Mouse (Mus musculus): Measurements from ENCODE around the gene March6.

The March6 gene

DNA sequence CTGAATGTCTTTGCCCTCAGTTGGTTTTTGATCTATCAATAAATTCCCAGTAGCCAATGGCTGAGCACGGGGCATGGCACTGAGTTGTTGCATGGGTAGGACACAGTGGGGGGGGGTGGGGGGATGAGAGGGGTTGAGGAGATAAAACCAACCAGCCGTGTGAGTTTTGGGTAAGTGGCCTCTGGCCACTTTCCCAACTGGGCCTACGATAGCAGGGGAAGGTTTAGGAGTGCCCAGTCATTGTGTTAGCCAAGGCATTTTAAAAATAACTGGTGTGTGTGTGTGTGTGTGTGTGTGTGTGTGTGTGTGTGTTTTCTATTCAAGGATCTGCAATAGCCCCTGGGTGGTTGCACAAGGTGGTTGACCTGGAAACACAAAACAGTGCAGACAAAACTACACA, 12.4 kb upstream of the March6 start:
- intact Hi-C loops (cut with DNase I), result no loop called here

DNA sequence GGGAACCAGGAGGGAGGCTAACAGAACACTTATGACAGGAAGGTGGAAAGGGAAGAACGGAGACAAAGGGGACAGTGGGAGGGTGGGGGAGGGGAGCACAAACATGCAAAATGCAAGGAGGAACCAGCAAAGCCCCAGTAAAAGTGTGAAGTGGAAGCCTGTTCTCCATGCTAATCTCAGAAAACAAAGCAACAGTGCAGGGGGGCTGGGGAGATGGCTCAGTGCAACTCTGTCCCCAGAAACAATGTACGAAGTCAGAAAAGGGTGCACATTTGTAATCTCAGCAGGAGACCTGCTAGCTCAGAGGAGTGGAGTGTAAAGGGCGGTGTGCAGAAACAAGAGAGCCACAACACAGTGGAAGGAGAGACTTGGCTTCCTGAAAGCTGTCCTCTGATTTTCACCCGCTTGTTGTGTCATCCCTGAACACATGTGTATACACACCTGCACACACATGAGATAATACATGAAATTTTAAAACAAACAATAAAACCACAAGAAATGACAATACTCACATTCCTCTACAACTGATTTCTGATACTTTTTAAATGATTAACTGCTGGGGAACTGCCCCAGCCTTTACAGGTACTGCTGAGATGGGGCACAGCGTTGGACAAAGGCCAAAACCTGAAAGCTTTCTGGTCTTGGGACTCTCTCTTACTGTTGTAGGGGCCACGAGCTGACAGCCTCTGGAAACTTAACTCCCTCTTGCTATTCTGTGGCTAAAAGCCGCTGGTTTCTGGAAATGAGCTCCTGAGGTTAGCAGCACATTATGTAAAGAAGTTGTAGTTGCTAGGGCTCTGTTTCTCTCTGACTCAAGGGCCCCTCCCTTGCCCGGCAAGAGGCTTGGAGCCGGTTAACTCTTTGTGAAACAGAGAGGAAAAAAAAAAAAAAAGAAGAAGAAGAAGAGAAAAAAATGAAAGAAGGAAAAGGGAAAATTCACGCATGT, 11.4 kb upstream of the March6 start:
- intact Hi-C loops (cut with DNase I), result no loop called here

DNA sequence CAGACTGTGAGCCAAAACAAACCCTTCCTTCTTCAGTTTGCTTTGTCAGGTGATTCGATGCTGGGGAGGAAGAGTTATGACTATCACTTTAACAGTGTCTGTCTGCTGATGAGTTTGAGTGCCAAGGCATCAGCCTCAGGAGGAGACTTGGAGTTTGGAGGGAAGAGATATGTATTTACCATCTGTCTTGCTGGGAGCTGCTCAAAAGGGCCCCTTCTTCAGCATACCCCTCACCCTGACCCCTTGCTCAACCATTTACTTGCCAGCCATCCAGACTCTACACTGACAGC, 9.6 kb upstream of the March6 start:
- intact Hi-C loops (cut with DNase I), result no loop called here

DNA sequence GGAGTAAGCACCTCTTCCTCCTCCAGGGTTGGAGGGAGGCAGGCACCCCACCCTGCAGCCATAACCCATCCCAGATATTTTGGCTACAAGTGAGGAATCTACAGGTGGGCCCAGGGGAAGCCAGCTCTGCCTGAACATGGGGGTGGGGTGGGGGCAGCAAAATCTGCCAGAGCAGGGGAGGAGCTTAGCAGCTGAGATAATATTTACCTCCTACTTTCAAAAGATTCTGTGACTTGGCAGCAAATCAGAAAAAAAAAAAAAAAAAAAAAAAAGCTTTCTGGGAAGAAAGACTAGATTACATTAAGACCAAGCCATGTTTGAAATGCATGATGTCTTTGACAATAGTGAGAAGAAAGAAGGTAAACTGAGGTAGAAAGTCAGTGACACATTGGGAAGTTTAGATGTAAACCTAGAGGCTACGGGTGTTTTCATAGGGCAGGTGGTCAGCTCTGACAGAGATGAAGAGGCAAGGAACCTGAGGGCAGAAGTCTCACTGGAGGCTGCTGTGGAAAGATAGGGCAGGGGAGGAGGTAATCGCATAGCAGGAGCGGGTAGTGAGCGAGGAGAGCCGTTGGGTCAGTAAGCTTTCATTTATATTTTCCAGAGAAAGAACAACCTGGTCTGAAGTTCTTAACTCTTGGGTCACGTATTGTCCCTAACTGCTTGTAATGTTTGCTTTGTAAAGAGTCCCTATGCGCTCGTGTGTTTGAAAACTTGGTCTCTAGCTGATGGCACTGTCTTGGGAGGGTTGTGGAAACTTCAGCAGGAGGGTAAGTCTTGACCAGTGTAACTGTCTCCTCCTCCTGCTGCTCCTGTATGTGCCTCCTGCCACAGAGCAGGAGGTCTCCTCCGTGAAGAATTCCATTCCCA, 9.0 kb upstream of the March6 start:
- intact Hi-C loops (cut with DNase I), result no loop called here

DNA sequence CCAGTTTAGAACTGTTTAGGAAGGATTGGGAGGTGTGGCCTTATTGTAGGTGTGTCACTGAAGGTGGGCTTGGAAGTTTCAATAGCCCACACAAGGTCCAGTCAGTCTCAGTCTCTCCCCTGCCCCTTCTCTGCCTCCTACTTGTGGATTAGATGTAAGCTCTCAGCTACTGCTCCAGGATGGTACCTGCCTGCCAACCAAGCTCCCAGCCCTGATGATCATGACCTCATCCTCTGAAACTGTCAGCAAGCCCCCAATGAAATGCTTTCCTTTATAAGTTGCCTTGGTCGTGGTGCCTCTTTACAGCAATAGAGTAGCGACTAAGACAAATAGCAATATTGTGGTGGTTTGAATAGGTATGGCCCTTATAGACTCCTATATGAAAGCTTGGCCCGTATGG, 7.5 kb upstream of the March6 start:
- intact Hi-C loops (cut with DNase I), result no loop called here

DNA sequence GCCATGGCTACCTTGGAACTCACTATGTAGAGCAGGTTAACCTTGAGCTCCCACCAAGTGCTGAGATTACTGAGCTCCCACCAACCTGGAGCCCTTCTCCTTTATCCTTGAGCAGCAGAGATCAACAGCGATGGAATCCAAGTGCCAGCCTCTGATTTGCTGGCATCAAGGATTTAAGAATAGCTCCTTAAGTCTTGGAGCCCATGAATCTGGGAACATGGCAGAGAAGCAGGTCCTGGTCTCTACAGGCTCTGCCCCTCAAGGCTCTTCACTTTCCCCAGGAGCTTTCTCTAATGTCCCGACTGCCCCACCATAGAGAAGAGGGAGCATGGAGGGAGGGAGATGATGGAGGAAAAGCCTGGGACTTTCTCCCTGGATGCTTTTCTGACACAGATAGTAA, 6.9 kb upstream of the March6 start:
- intact Hi-C loops (cut with DNase I), result no loop called here

DNA sequence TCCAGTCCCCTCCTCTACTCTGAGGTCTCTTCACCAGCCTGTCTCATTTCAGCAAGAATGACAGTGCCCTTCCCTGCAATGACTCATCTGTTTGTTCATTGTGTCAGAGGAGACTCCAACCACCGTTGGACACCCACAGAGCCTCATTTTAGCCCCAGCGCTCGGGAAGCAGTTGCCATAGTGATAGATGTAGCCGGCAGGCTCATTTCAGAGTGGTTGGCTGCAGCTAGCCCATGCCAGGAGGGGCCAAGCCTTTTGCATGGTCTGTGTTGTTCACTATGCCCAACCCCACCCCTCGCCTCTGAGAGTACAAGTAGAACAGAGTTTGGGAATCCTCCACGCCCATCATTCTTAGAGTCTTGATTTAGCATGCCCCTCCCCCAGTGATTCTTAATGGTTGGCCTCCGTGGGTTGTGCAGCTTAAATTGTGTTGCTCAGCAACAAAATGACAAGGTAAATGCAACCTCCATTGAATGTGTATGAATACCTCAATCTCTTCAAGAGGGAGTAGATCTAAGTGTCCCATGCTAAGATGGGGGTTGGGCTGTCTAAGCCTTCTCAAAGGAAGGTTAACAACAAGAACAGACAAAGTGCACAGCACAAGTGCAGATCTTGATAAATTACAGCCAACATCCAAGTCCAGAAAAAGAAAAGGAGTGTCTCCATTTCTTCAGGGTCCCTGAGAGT, 5.3 kb upstream of the March6 start:
- intact Hi-C loops (cut with DNase I), result no loop called here

DNA sequence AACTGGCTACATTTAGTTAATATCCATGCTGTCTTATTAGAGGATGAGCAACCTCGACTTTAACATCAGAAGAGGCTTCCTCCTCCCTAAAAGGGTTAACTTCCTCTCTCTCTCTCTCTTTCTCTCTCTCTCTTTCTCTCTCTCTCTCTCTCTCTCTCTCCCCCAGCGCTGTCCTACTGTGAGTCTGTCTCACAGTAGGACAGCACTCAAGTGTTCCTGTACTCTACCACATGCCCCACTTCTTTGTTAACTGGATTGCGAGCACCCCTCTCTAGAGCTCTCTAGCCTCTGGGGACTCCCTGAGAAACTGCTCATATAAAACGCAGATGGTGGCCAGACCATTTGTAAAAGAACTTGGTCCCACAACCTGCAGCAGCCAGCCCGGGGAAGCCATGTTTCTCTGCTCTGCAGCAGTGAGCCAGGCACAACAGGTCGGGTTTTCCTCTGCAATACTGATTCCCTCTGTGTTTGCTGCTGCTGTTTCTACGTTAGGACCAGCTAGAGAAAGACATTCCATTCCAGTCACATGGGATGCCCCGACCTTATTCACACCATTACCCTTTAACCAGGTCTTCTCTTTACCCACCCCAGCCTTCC, 4.5 kb upstream of the March6 start:
- intact Hi-C loops (cut with DNase I), result no loop called here

DNA sequence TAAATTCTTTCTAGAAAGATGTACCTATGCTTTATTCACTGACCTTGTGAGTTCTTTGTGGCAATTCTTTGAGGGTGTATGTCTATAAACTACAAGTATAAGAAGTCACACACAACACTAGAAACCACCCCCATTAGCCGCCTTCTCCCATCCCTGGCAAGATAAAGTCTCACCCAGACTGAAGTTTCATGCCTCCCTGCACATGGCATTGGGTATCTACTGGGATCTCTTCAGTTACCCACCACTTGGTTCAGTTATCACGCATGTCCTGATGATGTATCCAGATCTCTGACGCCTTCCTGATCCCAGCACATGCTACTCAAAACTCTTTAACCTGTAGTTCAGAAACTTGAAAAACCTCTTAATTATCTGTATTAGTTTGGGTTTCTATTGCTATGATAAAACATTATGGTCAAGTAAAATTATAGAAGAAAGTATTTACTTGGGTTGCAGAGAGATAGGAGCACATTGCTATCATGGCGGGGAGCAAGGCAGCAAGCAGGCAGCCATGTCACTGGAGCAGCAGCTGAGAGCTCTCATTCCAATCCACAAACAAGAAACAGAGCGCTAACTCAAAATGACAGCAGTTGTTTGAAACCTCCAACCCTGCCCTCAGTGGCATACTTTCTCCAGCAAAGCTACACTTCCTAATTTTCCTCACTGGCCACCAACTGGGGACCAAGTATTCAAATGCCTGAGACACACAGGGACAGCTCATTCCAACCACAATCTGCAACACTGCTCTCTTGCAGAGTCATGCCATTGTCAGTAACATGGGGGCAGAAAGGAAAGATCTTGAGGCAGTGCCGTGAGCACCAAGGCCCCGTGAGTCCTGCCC, 3.8 kb upstream of the March6 start:
- intact Hi-C loops (cut with DNase I), result loop anchor here (5.0 kb wide), 1 partner anchor 53 kb away; no protein-coding TSS in a partner anchor

DNA sequence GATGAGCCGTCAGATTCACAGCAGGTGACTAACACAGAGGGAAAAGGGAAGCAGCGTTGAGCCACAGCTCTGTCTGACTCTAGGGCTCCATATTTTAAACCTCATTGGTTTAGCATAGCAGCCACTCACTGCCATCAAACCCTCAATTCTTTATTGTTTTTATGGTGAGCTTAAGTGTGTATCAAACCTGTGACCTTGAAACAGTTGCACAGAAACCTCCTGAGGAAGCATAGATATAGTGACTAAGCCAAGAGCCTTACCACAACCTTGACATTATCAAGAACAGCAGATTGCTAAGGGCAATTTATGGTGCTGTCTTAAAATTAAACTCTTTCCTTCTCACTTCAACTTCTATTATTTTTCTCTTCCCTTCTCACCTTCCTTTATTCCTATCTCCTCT, 2.7 kb upstream of the March6 start:
- intact Hi-C loops (cut with DNase I), result loop anchor here (5.0 kb wide), 1 partner anchor 54 kb away; no protein-coding TSS in a partner anchor

DNA sequence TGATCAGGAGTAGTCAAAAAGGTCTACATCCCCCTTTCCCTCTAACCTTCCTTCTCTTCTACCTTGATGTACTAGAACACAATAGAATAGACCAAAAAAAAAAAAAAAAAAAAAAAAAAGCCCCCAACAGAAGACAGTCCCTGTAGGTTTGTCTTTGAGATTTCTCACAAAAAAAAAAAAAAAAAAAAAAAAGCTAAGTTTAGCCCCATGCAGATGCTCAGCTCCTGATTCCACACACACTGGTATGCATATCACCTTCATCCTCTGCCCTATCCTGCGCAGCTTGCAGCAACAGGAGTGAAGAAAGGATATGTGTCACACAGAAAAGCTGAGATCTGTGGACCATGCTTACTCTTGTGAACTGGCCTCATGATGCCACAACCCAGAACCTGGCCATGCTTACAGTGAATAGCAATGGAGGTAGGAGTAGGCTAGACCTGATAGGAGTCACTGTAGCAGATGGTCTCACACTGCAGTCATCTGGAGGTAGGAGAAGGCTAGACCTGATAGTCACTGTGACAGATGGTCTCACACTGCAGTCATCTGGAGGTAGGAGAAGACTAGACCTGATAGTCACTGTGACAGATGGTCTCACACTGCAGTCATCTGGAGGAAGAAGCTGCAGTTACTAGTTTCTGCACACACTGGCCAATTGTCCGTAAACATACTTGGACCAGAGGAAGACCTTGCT, 1.6 kb upstream of the March6 start:
- intact Hi-C loops (cut with DNase I), result loop anchor here (5.0 kb wide), 1 partner anchor 55 kb away; no protein-coding TSS in a partner anchor

DNA sequence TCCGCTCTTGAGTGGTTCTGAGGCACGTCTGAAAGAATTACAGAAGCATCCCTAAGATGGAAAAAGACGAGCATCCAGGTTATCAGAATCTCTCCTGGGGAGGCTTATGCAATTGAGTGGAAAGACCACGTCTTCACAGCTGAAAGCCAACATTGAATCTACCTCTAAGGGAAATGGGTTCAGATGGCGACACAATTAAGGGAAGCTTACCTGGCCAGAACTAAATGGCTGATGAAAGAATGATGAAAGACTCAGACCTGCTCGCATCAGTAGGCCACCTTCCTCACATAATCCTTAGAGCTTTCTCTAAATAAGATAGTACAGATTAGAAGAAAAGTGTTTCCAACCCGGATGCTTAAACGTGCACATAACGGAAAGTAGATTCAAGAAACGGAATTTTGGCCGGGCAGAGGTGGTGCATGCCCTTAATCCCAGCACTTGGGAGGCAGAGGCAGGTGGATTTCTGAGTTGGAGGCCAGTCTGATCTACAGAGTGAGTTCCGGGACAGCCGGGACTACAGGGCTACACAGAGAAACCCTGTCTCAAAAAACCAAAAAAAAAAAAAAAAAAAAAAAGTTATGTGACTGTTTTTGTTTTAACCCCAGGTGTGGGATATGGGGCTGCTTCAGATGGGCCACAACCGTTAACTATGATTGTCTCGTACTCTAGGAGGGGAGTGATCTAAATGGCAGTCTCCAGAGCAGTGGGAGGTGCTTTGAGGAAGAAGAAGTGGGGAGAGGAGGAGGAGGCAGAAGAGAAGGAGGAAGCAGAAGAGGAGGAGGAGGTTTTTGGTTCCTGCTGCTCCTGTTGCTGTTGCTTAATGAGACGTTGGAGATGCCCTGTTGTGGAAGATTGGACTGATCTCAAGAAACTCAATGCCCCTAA, 835 bp upstream of the March6 start:
- intact Hi-C loops (cut with DNase I), result loop anchor here (2.0 to 5.0 kb wide), 2 partner anchors 37 to 56 kb away; no protein-coding TSS in a partner anchor

DNA sequence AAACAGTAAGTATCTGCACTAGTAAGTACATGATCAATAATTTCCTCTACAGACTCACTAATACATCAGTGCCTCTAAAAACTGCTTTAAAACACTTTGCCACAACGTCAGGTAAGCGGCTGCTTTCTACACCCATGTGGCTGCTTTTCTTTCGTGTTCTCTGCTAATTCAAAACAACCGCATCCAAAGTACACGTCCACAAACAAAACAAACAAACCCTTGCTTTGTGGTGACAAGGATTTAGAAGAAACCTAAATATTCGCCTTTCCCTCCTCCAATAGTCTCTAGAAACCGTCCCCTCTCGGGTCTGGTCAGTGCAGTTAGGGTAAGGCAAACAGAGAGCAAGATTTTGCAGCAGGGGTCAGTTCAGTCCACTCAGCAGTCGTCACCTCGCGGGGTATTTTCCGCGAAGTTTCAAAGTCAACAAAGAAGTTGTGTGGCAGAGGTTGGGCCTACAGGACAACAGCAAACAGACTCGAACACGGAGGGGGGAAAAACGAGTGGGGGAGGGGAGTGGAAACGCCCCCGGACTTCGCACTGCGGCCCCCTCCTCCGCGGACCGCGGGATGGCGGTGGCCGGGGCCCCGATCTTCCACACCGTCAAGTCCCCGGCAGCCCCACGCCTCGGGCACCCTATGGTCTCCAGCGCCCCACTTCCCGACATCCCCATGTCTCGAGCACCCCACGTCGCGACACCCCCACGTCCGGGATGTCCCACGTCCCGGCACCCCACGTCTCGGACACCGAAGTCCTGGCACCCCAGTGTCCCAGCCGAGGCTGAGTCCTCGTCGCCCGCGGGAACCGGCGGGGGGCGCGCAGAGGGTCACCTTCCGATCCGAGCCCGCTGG, 818 bp downstream of the March6 start:
- intact Hi-C loops (cut with DNase I), result loop anchor here (2.0 to 5.0 kb wide), 2 partner anchors 39 to 57 kb away; no protein-coding TSS in a partner anchor

DNA sequence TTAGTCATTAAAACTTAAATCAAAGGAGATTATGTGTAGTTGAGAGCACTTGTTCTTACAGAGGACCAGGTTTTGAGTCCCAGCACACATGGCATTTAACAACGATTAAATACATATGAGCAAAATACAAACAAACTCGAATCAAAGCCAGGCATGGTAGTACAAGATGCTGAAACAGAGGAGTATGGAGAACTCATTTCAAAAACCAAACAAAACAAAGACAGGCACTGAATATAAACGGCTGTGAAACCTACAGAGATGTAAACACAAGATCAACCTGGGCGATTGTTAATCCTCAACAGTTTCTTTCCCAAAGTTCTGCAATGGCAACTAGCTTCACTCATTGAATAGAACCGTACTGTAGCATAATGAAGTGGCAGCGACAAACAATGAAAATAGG, 1.8 kb downstream of the March6 start:
- intact Hi-C loops (cut with DNase I), result no loop called here

DNA sequence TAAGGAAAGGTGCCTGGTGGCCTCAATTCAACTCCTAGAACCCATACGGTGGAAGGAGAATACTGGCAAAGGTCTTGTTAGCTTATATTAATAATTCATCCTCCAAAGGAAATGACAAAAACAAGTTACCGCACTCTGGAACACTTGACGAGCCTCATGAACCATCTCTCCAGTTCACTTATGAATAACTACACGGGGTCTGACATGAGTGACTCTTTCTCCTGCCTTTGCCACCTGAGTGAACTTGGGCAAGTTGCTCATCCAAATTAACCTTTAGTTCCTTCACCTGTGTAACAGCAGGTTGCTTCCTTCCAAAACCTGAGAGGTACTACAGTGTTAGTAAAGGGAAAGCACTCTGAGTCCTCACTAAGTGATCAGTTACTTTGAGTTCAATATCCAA, 2.4 kb downstream of the March6 start:
- intact Hi-C loops (cut with DNase I), result no loop called here

DNA sequence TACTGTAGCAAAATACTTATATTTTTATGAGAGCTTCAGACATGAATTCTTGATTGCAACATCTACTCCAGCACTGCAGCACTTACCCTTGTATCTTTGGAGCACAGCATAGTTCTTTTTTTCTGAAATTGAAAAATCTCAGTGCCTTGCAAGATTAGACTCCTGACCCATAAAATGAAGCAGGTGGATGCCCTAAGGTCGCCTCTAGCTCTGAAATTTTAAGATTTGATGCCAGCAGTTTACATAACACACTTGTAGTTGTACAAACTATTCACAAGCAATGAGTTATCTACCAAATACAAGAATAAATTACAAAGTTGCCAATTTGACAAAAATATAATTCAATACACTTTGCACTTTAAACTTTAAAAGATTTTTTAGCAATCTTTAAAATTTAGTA, 4.4 kb downstream of the March6 start:
- intact Hi-C loops (cut with DNase I), result no loop called here

DNA sequence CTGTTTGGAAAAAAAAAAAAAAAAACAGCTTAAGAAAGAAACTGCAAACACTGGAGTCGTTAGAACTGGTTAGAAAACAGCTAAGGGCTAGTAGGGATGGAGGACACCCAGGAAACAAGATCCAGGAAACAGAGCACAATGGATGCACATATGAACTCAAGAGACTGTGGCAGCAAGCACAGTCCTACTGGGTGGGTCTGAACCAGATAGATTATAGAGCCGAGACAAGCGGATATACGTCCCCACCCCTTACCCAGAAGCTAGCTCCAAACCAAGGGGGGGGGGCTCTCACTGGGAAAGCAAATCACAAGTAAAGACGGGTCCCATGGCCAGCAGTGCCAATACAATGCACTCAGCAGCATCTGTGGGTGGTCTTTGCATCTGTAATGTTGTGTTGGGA, 11.9 kb downstream of the March6 start:
- intact Hi-C loops (cut with DNase I), result loop anchor here (5.0 kb wide), 1 partner anchor 68 kb away; no protein-coding TSS in a partner anchor

DNA sequence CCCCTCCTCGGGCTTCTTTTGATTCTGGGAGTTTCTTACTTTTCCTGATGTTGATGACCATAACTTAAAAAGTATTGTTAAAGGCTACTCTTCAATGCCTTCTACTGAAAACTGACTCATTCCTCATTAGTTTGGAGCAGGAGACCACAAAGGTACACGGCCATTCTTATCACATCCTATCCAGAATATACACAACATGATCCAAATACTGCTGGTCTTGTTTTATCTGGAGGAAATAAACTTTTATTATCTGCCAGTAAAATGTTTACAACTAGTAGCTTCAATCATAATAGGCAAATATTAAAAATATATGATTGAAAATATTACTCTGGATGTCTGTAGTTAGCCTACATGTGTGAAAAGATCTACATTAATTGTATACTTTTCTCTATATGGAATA, 12.5 kb downstream of the March6 start:
- intact Hi-C loops (cut with DNase I), result loop anchor here (5.0 kb wide), 1 partner anchor 69 kb away; no protein-coding TSS in a partner anchor
